Mouse (Mus musculus): ENCODE data around the gene Pomt1. TPM values are rescaled to one million over a fixed set of nuclear protein-coding genes. Genes with fewer than 3 reads are reported as not detected.
"Not testable (repeated sequence)": the region's sequence is repeated elsewhere in the genome, so short reads cannot be mapped to it uniquely, and the experiment has no call there.

Gene Pomt1
- polyA plus RNA-seq, 1 experiment from 2014 or later: 21.6 TPM

DNA sequence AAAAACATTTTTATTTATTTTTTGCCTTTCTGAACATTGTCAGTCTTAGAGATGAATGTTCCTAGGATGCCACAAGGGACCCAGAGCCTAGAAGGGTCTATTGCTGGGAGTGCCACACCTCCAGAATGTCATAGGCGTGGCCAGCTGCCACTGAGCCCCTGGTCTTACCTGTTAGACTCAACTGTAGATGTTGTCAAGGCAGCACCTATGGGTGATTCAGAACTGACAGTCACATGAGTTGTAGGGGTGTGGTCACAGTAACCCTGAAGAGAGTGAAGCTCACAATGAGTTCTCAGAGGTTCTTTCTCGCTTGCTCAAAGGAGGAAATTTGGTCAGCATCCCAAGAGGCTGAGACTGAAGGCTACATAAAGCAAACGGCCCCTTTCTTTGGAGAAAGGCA lies 58.9 kb downstream of the Pomt1 start:
- 81% methylated on average over 3 of the region's 3 CpGs for WGBS

DNA sequence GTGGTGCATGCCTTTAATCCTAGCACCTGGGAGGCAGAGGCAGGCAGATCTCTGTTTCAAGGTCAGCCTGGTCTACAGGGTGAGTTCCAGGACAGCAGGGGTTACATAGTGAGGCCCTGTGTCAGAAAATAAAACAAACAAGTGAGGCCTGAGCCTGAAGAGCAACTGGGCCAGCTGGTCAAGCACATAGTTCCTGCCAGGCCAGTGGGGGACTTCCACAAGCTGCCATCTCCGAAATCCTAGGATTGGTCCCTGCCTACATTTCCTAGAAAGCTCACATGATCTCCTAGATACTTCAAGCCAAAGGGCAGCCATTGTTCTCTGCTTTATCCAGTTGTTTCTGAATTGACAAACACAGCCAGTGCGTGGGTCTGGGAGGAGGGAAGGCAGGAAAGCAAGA lies 59.5 kb downstream of the Pomt1 start:
- H3K4me1 ChIP-seq (ENCODE audit: insufficient read depth); H3K9me3 ChIP-seq (ENCODE audit: low read depth, low read length); DNase-seq; ATAC-seq (ENCODE audit: insufficient read depth); H3K27ac ChIP-seq (ENCODE audit: low read depth); H3K27me3 ChIP-seq (ENCODE audit: insufficient read depth, low read length); H3K4me3 ChIP-seq (ENCODE audit: low read depth, low read length); H3K9ac ChIP-seq; H3K4me2 ChIP-seq: not testable (repeated sequence)
- peaks cover 74% of the 10 kb centered on the region for H3K36me3 ChIP-seq (ENCODE audit: insufficient read depth)
- 88% methylated on average over 2 of the region's 2 CpGs for WGBS

More for the DNA sequence above, 58.9 kb downstream of the Pomt1 start:
- H3K27me3 ChIP-seq (ENCODE audit: insufficient read depth, low read length): no peaks in the 10 kb centered on the region
- H3K4me3 ChIP-seq (ENCODE audit: low read depth, low read length): no peak overlapping the region
- no peak overlapping the region for H3K4me2 ChIP-seq
- TF ChIP-seq CTCF (IDR thresholded peaks at IDR 0.05; ENCODE audit: low read depth): no peak
- no peak overlapping the region for H3K27ac ChIP-seq (ENCODE audit: low read depth)
- no peak for DNase-seq
- peaks cover 72% of the 10 kb centered on the region for H3K36me3 ChIP-seq (ENCODE audit: insufficient read depth)
- ATAC-seq (ENCODE audit: insufficient read depth): no peak
- no peak overlapping the region for H3K9ac ChIP-seq
- H3K9me3 ChIP-seq (ENCODE audit: low read depth, low read length): no peaks in the 10 kb centered on the region
- H3K4me1 ChIP-seq (ENCODE audit: insufficient read depth): no peaks in the 10 kb centered on the region

DNA sequence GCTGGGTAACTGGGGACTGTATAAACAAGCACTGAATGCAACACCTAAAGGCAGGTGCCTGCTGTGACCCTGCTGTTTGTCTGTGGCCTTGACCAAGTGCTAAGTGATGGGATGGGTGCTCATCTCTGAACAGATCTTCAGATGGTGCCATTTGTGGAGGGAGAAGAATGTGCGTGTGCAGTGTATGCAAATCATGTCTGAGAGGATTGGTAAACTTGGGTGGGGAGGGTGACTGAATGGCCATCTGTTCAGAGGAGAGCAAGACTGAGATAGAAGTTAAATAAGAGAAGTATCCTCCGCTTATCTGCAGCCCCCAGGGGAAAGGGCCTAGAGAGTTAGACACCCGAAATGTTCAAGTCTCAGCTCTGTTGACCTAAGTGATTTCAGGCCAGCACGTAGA lies 63.1 kb downstream of the Pomt1 start:
- Histone ChIP-seq H3K27ac (ENCODE audit: low read depth) (no peak overlapping the region), H3K4me3 (ENCODE audit: low read depth, low read length) (no peak overlapping the region), H3K36me3 (ENCODE audit: insufficient read depth) (peaks cover 84% of the 10 kb centered on the region), H3K4me1 (ENCODE audit: insufficient read depth) (no peaks in the 10 kb centered on the region), H3K4me2 (no peak overlapping the region), H3K9ac (no peak overlapping the region), H3K9me3 (ENCODE audit: low read depth, low read length) (no peaks in the 10 kb centered on the region), H3K27me3 (ENCODE audit: insufficient read depth, low read length) (no peaks in the 10 kb centered on the region)
- 80% methylated on average over 4 of the region's 4 CpGs for WGBS
- no peak for TF ChIP-seq CTCF (IDR thresholded peaks at IDR 0.05; ENCODE audit: low read depth)
- DNase-seq: no peak
- ATAC-seq (ENCODE audit: insufficient read depth): no peak

DNA sequence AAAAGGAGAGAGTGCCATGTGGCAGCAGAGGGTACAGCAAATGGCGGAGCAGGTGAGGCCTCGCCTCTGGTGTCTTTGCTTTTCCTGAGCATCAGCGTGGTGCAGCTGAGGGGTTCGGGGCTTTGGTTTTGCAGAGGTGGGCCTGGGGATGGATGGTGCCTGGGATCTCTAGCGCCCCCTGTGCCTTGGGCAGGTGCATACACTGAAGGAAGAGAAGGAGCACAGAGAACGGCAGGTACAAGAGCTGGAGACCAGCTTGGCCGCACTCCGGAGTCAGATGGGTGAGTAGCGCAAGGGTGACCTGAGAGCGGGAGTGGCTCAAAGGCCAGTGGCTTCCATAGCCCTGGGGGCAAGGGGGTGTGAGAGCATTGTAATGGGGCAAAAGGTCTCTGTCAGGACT lies 66.6 kb downstream of the Pomt1 start:
- no peak overlapping the region for H3K9ac ChIP-seq
- TF ChIP-seq CTCF (IDR thresholded peaks at IDR 0.05; ENCODE audit: low read depth): peak; percentile 40
- H3K36me3 ChIP-seq (ENCODE audit: insufficient read depth): peaks cover 94% of the 10 kb centered on the region
- 92% methylated on average over 9 of the region's 10 CpGs for WGBS
- no peak overlapping the region for H3K27ac ChIP-seq (ENCODE audit: low read depth)
- no peak for ATAC-seq (ENCODE audit: insufficient read depth)
- no peak overlapping the region for H3K4me3 ChIP-seq (ENCODE audit: low read depth, low read length)
- H3K9me3 ChIP-seq (ENCODE audit: low read depth, low read length): no peaks in the 10 kb centered on the region
- DNase-seq: no peak
- no peak overlapping the region for H3K4me2 ChIP-seq
- H3K27me3 ChIP-seq (ENCODE audit: insufficient read depth, low read length): no peaks in the 10 kb centered on the region
- H3K4me1 ChIP-seq (ENCODE audit: insufficient read depth): no peaks in the 10 kb centered on the region

DNA sequence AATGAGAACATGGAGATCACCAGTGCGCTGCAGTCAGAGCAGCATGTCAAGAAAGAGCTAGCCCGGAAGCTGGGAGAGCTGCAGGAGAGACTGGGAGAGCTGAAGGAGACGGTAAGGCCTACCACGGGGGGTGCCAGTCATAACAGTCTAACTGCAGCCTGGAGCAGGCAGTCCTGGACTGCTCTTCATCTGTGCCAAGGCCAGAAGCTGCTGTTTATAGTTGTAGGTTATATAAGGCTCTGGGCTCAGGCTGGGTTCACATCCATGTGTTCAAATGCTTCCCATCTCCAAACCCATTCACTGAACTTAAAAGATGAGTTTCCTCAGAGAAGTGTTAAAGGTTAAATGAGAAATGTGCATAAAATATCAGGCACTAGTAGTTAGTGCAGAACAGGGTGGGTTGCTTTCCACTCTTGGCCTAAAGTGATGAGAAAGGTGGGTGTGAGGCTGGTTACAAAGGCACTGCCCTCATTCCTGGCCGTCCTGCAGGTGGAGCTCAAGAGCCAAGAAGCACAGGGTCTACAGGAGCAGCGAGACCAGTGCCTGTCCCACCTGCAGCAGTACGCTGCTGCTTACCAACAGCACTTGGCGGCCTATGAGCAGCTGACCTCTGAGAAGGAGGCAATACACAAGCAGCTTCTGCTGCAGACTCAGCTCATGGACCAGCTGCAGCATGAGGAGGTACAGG lies 67.9 kb downstream of the Pomt1 start:
- Histone ChIP-seq H3K27me3 (ENCODE audit: insufficient read depth, low read length) (no peaks in the 10 kb centered on the region), H3K4me3 (ENCODE audit: low read depth, low read length) (no peak overlapping the region), H3K4me2 (no peak overlapping the region), H3K36me3 (ENCODE audit: insufficient read depth) (peaks cover 93% of the 10 kb centered on the region), H3K9me3 (ENCODE audit: low read depth, low read length) (no peaks in the 10 kb centered on the region), H3K27ac (ENCODE audit: low read depth) (no peak overlapping the region), H3K9ac (no peak overlapping the region), H3K4me1 (ENCODE audit: insufficient read depth) (no peaks in the 10 kb centered on the region)
- ATAC-seq (ENCODE audit: insufficient read depth) (peak; percentile 63; the same call in 1 of the 2 replicates), DNase-seq (peak; percentile 73)
- peak; percentile 86 for TF ChIP-seq CTCF (IDR thresholded peaks at IDR 0.05; ENCODE audit: low read depth)
- WGBS: 54% methylated on average over 8 of the region's 8 CpGs

Other genes with a start within 250 kb of the Pomt1 start
- 4.5 and 4.9 TPM in 2 replicates for gene Fam78a, start 151.7 kb upstream of the Pomt1 start, polyA plus RNA-seq (2014; fragmentation: Nextera tagmentation; extraction: Ambion mirVana)
- gene Plpp7, start 141.1 kb upstream of the Pomt1 start, polyA plus RNA-seq (2014; fragmentation: Nextera tagmentation; extraction: Ambion mirVana): 2.5 and 3.9 TPM in 2 replicates
- 69.0 and 76.8 TPM in 2 replicates for gene Prrc2b, start 85.5 kb upstream of the Pomt1 start, polyA plus RNA-seq (2014; fragmentation: Nextera tagmentation; extraction: Ambion mirVana)
- gene Uck1, start 23.6 kb downstream of the Pomt1 start, polyA plus RNA-seq (2014; fragmentation: Nextera tagmentation; extraction: Ambion mirVana): 58.6 and 63.6 TPM in 2 replicates
- gene Golga2, start 50.8 kb downstream of the Pomt1 start, polyA plus RNA-seq (2014; fragmentation: Nextera tagmentation; extraction: Ambion mirVana): 24.0 and 25.2 TPM in 2 replicates
- 205 and 220 TPM in 2 replicates for gene Swi5, start 51.5 kb downstream of the Pomt1 start, polyA plus RNA-seq (2014; fragmentation: Nextera tagmentation; extraction: Ambion mirVana)
- 46.1 and 51.9 TPM in 2 replicates for gene Ciz1, start 115.7 kb downstream of the Pomt1 start, polyA plus RNA-seq (2014; fragmentation: Nextera tagmentation; extraction: Ambion mirVana)
- gene Dnm1, start 116.7 kb downstream of the Pomt1 start, polyA plus RNA-seq (2014; fragmentation: Nextera tagmentation; extraction: Ambion mirVana): 14.9 and 17.5 TPM in 2 replicates
- 32.4 and 33.3 TPM in 2 replicates for gene 1110008P14Rik, start 145.3 kb downstream of the Pomt1 start, polyA plus RNA-seq (2014; fragmentation: Nextera tagmentation; extraction: Ambion mirVana)
- 1.6 TPM in 1 of 2 replicates, not detected in the other for gene Lcn2, start 151.7 kb downstream of the Pomt1 start, polyA plus RNA-seq (2014; fragmentation: Nextera tagmentation; extraction: Ambion mirVana)
- 28.0 and 28.2 TPM in 2 replicates for gene Ptges2, start 159.3 kb downstream of the Pomt1 start, polyA plus RNA-seq (2014; fragmentation: Nextera tagmentation; extraction: Ambion mirVana)
- gene Naif1, start 213.9 kb downstream of the Pomt1 start, polyA plus RNA-seq (2014; fragmentation: Nextera tagmentation; extraction: Ambion mirVana): 5.7 and 6.5 TPM in 2 replicates
- 16.3 and 19.5 TPM in 2 replicates for gene Slc25a25, start 214.9 kb downstream of the Pomt1 start, polyA plus RNA-seq (2014; fragmentation: Nextera tagmentation; extraction: Ambion mirVana)

All from lung, embryonic 14.5 days (tissue).